Mouse (Mus musculus): ENCODE results near the gene Gm37240. TPM values are rescaled to one million over a fixed set of nuclear protein-coding genes. Genes with fewer than 3 reads are reported as not detected.

The Gm37240 gene
- polyA plus RNA-seq, 1 experiment from 2014 or later: 3.3 TPM

DNA sequence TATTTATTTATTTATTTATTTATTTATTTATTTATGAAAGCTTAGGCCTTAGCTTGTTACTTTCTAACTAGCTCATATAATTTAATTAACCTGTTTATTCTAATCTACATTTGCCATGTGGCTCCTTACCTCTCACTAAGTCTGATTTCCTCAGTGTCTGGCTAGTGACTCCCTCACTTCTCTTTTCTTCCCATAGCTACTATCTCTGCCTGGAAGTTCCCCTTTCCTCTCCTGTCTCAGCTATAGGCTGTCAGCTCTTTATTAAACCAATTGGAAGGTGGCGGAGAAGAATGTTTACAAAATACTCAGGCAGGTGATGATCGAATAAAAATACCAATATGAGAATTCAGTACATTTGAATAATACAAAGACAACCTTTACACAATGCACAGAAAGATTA is 1044.5 kb downstream of the Gm37240 start:
- no peak for ATAC-seq
- Histone ChIP-seq H3K4me2 (replicated peaks; ENCODE audit: low read depth) (no peak overlapping the region), H3K27me3 (replicated peaks; ENCODE audit: control insufficient read depth, insufficient read depth, low read length) (no peaks in the 10 kb centered on the region), H3K4me3 (ENCODE audit: low read depth, low read length) (no peak overlapping the region), H3K4me1 (replicated peaks; ENCODE audit: control insufficient read depth, insufficient read depth, low read length) (0 out of 2 replicates have a peak, but pooled peaks cover 2% of the 10 kb centered on the region), H3K36me3 (ENCODE audit: control insufficient read depth, insufficient read depth) (no peaks in the 10 kb centered on the region), H3K9ac (ENCODE audit: low read depth, low read length) (no peak overlapping the region), H3K27ac (ENCODE audit: low read depth, low read length) (no peak overlapping the region), H3K9me3 (ENCODE audit: control insufficient read depth) (no peaks in the 10 kb centered on the region)
- TF ChIP-seq CTCF (IDR thresholded peaks at IDR 0.05; ENCODE audit: low read depth): no peak
- WGBS: 93% methylated on average over 2 of the region's 2 CpGs

DNA sequence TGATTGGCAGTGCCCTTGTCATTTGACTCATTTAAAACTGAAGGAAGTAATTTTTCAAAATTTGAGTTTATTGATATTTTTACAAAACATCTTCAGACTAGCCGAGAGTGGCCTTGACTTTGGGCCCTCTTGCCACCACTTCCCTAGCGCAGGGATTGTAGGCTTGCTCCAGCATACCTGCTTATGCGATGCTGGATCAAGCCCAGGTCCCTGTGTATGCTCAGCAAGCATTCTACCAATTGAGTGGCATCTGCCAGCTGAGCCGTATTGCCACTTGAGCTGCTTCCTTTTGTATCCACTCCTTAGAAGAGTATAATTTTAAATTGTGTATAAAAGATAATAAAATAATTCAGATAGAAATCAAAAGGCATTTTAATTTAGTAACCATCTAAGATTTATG is 1046.0 kb downstream of the Gm37240 start:
- Histone ChIP-seq H3K4me2 (replicated peaks; ENCODE audit: low read depth) (no peak overlapping the region), H3K27ac (ENCODE audit: low read depth, low read length) (no peak overlapping the region), H3K9ac (ENCODE audit: low read depth, low read length) (no peak overlapping the region), H3K4me1 (replicated peaks; ENCODE audit: control insufficient read depth, insufficient read depth, low read length) (0 out of 2 replicates have a peak, but pooled peaks cover 2% of the 10 kb centered on the region), H3K36me3 (ENCODE audit: control insufficient read depth, insufficient read depth) (no peaks in the 10 kb centered on the region), H3K9me3 (ENCODE audit: control insufficient read depth) (no peaks in the 10 kb centered on the region), H3K4me3 (ENCODE audit: low read depth, low read length) (no peak overlapping the region), H3K27me3 (replicated peaks; ENCODE audit: control insufficient read depth, insufficient read depth, low read length) (no peaks in the 10 kb centered on the region)
- no peak for TF ChIP-seq CTCF (IDR thresholded peaks at IDR 0.05; ENCODE audit: low read depth)
- ATAC-seq: no peak
- WGBS: 92% methylated on average over 4 of the region's 4 CpGs

DNA sequence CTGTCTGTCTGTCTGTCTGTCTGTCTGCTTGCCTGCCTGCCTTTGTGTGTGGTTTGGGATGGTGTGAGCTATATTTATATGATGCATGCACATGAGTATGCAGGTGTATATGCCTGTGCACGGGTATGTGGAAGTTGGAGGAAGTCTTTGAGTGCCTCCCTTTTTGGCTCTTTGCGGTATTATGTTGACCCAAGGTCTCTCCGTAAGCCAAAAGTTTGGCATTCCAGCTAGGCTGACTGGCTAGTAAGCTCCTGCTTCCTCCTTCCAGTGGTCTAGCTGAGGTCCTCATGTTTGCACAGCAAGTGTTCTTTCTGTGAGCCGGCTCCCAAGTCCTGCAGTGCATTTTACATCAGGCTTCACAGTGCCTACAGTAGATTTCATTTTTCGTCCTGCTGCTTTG is 1047.8 kb downstream of the Gm37240 start:
- Histone ChIP-seq H3K4me2 (replicated peaks; ENCODE audit: low read depth) (no peak overlapping the region), H3K27ac (ENCODE audit: low read depth, low read length) (no peak overlapping the region), H3K36me3 (ENCODE audit: control insufficient read depth, insufficient read depth) (no peaks in the 10 kb centered on the region), H3K4me3 (ENCODE audit: low read depth, low read length) (no peak overlapping the region), H3K27me3 (replicated peaks; ENCODE audit: control insufficient read depth, insufficient read depth, low read length) (no peaks in the 10 kb centered on the region), H3K9me3 (ENCODE audit: control insufficient read depth) (no peaks in the 10 kb centered on the region), H3K4me1 (replicated peaks; ENCODE audit: control insufficient read depth, insufficient read depth, low read length) (0 out of 2 replicates have a peak, but pooled peaks cover 2% of the 10 kb centered on the region), H3K9ac (ENCODE audit: low read depth, low read length) (no peak overlapping the region)
- no peak for TF ChIP-seq CTCF (IDR thresholded peaks at IDR 0.05; ENCODE audit: low read depth)
- WGBS: 76% methylated on average over 5 of the region's 5 CpGs
- no peak for ATAC-seq

DNA sequence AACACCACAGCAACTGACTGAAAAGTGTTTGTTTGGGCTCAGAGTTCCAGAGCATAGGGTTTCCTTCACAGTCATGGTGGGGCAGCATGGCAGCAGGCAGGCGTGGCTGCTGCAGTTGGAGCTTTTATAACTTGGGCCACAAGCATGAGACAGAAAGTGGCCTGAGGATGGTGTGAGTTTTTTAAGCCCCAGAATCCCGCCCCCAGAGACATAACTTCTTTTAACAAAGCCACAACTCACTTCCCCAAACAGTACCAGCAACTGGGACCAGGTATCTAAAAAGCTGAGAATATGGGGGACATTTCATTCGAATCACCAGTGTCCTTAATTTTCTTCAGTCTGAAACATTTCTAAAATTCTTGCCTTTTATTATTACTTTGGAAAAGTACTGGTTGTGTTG is 1049.3 kb downstream of the Gm37240 start:
- ATAC-seq: peak; percentile 36; the same call in 1 of the 2 replicates
- Histone ChIP-seq H3K36me3 (ENCODE audit: control insufficient read depth, insufficient read depth) (no peaks in the 10 kb centered on the region), H3K27ac (ENCODE audit: low read depth, low read length) (no peak overlapping the region), H3K9ac (ENCODE audit: low read depth, low read length) (no peak overlapping the region), H3K4me2 (replicated peaks; ENCODE audit: low read depth) (no peak overlapping the region), H3K27me3 (replicated peaks; ENCODE audit: control insufficient read depth, insufficient read depth, low read length) (no peaks in the 10 kb centered on the region), H3K9me3 (ENCODE audit: control insufficient read depth) (no peaks in the 10 kb centered on the region), H3K4me1 (replicated peaks; ENCODE audit: control insufficient read depth, insufficient read depth, low read length) (0 out of 2 replicates have a peak, but pooled peaks cover 2% of the 10 kb centered on the region), H3K4me3 (ENCODE audit: low read depth, low read length) (no peak overlapping the region)
- no peak for TF ChIP-seq CTCF (IDR thresholded peaks at IDR 0.05; ENCODE audit: low read depth)
- WGBS: 83% methylated on average over 3 of the region's 3 CpGs

DNA sequence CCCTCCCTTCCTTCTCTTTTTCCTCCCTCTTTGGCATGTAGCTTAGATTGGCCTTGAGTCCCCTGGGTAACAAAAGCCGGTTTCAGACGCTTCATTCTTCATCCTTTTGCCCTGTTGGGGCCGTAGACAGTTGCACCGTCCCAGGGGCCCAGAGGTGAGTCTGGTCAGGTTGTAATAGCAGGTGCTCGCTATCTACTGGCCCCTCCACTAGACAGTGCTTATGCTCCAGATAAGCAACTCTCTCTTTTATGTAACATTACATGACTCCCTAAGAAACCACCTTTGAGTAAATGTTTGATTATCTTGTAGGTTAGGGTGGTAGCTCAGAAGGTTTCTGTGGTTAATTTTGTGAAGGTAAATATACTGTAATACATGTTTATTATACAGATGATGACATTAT is 1051.3 kb downstream of the Gm37240 start:
- no peaks in the 10 kb centered on the region for H3K9me3 ChIP-seq (ENCODE audit: control insufficient read depth)
- no peaks in the 10 kb centered on the region for H3K36me3 ChIP-seq (ENCODE audit: control insufficient read depth, insufficient read depth)
- ATAC-seq: no peak
- 0 out of 2 replicates have a peak, but pooled peaks cover 2% of the 10 kb centered on the region for H3K4me1 ChIP-seq (replicated peaks; ENCODE audit: control insufficient read depth, insufficient read depth, low read length)
- H3K27ac ChIP-seq (ENCODE audit: low read depth, low read length): no peak overlapping the region
- H3K4me2 ChIP-seq (replicated peaks; ENCODE audit: low read depth): no peak overlapping the region
- no peak for TF ChIP-seq CTCF (IDR thresholded peaks at IDR 0.05; ENCODE audit: low read depth)
- H3K4me3 ChIP-seq (ENCODE audit: low read depth, low read length): no peak overlapping the region
- H3K27me3 ChIP-seq (replicated peaks; ENCODE audit: control insufficient read depth, insufficient read depth, low read length): no peaks in the 10 kb centered on the region
- H3K9ac ChIP-seq (ENCODE audit: low read depth, low read length): no peak overlapping the region
- 28% methylated on average over 5 of the region's 5 CpGs for WGBS

DNA sequence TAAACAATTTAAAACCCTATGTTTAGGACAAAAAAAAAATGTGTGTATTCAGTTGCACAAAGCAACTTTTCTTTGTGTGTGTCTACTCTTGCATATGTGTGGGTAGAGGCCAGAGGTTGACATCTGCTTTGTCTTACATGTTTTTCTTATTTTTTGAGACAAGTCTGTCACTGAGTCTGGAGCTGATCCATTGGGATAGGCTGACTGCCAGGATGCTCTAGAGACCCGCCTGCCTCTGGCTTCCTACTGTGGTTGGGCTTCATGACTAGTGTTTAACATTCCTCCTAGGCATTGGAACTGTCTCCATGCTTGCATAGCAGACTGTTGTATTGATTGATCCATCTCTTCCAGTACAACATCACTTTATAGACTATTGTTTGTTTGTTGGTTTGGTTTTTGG is 1058.0 kb downstream of the Gm37240 start:
- Histone ChIP-seq H3K4me3 (ENCODE audit: low read depth, low read length) (no peak overlapping the region), H3K4me2 (replicated peaks; ENCODE audit: low read depth) (no peak overlapping the region), H3K27ac (ENCODE audit: low read depth, low read length) (no peak overlapping the region), H3K9ac (ENCODE audit: low read depth, low read length) (no peak overlapping the region), H3K9me3 (ENCODE audit: control insufficient read depth) (no peaks in the 10 kb centered on the region), H3K36me3 (ENCODE audit: control insufficient read depth, insufficient read depth) (no peaks in the 10 kb centered on the region), H3K27me3 (replicated peaks; ENCODE audit: control insufficient read depth, insufficient read depth, low read length) (no peaks in the 10 kb centered on the region), H3K4me1 (replicated peaks; ENCODE audit: control insufficient read depth, insufficient read depth, low read length) (no peaks in the 10 kb centered on the region)
- no peak for ATAC-seq
- TF ChIP-seq CTCF (IDR thresholded peaks at IDR 0.05; ENCODE audit: low read depth): no peak
- WGBS: 55% methylated on average over 1 of the region's 1 CpGs

DNA sequence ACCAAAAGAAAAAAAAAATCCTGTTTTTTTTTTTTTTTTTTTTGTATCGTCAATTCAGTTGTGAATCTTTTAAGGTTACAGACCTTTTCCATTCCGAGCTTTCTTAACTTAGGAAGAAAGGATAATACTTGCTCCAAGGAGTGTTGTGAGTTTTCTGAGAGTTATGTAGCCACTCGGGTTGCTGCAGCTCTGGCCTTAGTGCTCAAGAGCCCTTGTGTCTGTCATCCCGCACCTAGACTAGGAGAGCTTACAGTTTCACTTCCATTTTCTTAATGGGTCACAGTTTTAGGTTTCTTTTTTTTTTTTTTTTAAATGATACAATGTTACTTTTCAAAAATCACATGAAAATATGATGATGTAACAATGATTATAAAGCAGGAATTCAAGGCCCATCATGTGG is 1059.7 kb downstream of the Gm37240 start:
- H3K9ac ChIP-seq (ENCODE audit: low read depth, low read length): no peak overlapping the region
- no peak for ATAC-seq
- WGBS: 83% methylated on average over 4 of the region's 4 CpGs
- no peaks in the 10 kb centered on the region for H3K9me3 ChIP-seq (ENCODE audit: control insufficient read depth)
- no peak overlapping the region for H3K27ac ChIP-seq (ENCODE audit: low read depth, low read length)
- no peak overlapping the region for H3K4me2 ChIP-seq (replicated peaks; ENCODE audit: low read depth)
- TF ChIP-seq CTCF (IDR thresholded peaks at IDR 0.05; ENCODE audit: low read depth): no peak
- no peaks in the 10 kb centered on the region for H3K27me3 ChIP-seq (replicated peaks; ENCODE audit: control insufficient read depth, insufficient read depth, low read length)
- no peaks in the 10 kb centered on the region for H3K36me3 ChIP-seq (ENCODE audit: control insufficient read depth, insufficient read depth)
- H3K4me3 ChIP-seq (ENCODE audit: low read depth, low read length): no peak overlapping the region
- no peaks in the 10 kb centered on the region for H3K4me1 ChIP-seq (replicated peaks; ENCODE audit: control insufficient read depth, insufficient read depth, low read length)

All from intestine, postnatal 0 days (tissue).